Mouse (Mus musculus): Measurements from ENCODE around the gene C1rb.
"Not testable (repeated sequence)": the region's sequence is repeated elsewhere in the genome, so short reads cannot be mapped to it uniquely, and the experiment has no call there.

The C1rb gene

DNA sequence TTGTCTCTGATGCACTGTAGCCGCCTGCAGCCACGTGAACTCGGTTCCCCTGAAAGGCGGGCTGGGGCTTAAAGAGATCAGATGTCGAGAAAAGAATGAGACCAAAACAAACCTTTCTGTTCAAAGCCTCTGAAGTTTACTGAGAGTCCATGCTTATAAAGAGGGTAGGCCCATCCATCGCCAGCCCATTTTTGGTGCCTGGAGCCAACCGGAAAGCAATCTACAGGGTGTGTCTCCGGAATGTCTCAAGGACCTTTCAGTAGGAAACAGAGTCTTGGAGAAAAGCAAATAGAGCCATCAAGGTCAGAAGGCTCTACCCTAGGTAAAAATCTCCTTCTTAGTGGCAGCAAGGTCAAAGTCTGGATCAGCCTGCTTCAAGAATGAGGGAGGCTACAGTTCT, 23.0 kb downstream of the C1rb start:
- DNase-seq (ENCODE audit: low read depth, low spot score), result no peak

DNA sequence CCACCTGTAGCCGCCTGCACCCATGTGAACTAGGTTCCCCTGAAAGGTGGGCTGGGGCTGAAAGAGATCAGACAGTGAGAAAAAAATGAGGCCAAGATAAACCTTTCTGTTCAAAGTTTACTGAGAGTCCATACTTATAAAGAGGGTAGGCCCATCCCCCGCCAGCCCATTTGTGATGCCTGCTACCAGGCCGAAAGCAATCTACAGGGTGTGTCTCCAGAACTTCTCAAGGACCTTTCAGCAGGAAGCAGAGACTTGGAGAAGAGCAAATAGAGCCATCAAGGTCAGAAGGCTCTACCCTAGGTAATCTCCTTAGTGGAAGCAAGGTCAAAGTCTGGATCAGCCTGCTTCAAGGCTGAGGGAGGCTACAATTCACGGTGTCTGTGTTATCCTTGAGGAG, 31.9 kb downstream of the C1rb start:
- DNase-seq (ENCODE audit: low read depth, low spot score), result no peak

- no peak for DNase-seq (ENCODE audit: low read depth, low spot score)
Observed at GRCm38 (mm10) chr6:124625612-124626011, 55.5 kb downstream of the C1rb start.

- DNase-seq (ENCODE audit: low read depth, low spot score), result not testable (repeated sequence)
Observed at GRCm38 (mm10) chr6:124626184-124626583, 56.1 kb downstream of the C1rb start.

DNA sequence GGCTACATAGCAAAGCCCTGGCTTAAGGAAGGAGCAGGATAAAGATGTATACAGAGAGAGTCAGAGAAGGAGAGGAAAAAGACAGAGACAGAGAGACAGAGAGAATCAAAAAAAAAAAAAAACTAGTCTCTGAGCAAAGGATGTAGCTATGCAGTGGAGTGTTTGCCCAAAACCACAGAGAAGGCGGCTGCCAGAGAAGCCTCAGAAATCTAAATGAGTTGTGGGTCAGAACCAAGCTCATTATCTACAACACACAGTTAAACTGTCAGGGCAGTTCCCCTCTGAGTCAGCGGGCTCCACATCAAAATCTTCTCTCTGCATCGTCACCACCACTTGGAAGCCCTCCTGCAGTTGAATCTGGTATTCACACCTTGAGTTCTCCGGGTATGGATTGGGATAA, 60.7 kb downstream of the C1rb start:
- DNase-seq (ENCODE audit: low read depth, low spot score), result peak; percentile 69
